ENCODE assay signal across 18 mouse cellular contexts in genomic region chr4:145066336-145067018, GRCm38 (mm10).
DNase-seq lines count a peak whose midpoint lies in the region; ATAC-seq and TF ChIP-seq lines count a peak whose summit lies in the region.
"Had no signal": no experiment of that assay in that cellular context is flagged by ENCODE, and none has a peak within 500 bp of the region (broad histone marks: within the 10 kb centered on the region; RNA-seq: fewer than 3 reads in every experiment).

No protein-coding gene starts in this region.

- H3K9me3 ChIP-seq in forebrain, embryonic 15.5 days, result no peaks in the 10 kb centered on the region
- no peaks in the 10 kb centered on the region for H3K9me3 ChIP-seq in forebrain, embryonic 13.5 days (replicated peaks)
- no peaks in the 10 kb centered on the region for H3K9me3 ChIP-seq in liver, embryonic 12.5 days (replicated peaks)
- no peaks in the 10 kb centered on the region for H3K9me3 ChIP-seq in limb, embryonic 10.5 days (replicated peaks)
- H3K9me3 ChIP-seq: intestine, embryonic 15.5 days; stomach, embryonic 15.5 days had no signal

- peaks cover 6% of the 10 kb centered on the region; the same call in 1 of the 2 replicates for H3K4me1 ChIP-seq in forebrain, embryonic 15.5 days
- peaks cover 5% of the 10 kb centered on the region; the same call in 1 of the 2 replicates for H3K4me1 ChIP-seq in forebrain, embryonic 13.5 days
- peaks cover 8% of the 10 kb centered on the region for H3K4me1 ChIP-seq in liver, adult 2 months (ENCODE audit: control insufficient read depth, insufficient read depth, low read length)
- no peaks in the 10 kb centered on the region for H3K4me1 ChIP-seq in liver, embryonic 12.5 days
- peaks cover 25% of the 10 kb centered on the region for H3K4me1 ChIP-seq in limb, embryonic 10.5 days
- H3K4me1 ChIP-seq: stomach, embryonic 15.5 days had no signal

- H3K27ac ChIP-seq in forebrain, embryonic 15.5 days (replicated peaks), result 0 out of 2 replicates have a peak overlapping the region, but pooled peaks have one; percentile 68
- no peak overlapping the region for H3K27ac ChIP-seq in forebrain, embryonic 13.5 days
- H3K27ac ChIP-seq in liver, adult 2 months (replicated peaks; ENCODE audit: insufficient read depth, low read depth, low read length), result peak overlapping the region; percentile 0
- no peak overlapping the region for H3K27ac ChIP-seq in liver, embryonic 12.5 days
- H3K27ac ChIP-seq in limb, embryonic 10.5 days, result peak overlapping the region; percentile 82
- H3K27ac ChIP-seq: intestine, embryonic 15.5 days; stomach, embryonic 15.5 days had no signal

- no peak for TF ChIP-seq CTCF in liver, adult 2 months (IDR thresholded peaks at IDR 0.05; ENCODE audit: low read depth, low read length)

- H3K4me2 ChIP-seq in forebrain, embryonic 15.5 days (replicated peaks), result no peak overlapping the region
- H3K4me2 ChIP-seq in forebrain, embryonic 13.5 days, result no peak overlapping the region
- no peak overlapping the region for H3K4me2 ChIP-seq in liver, embryonic 12.5 days
- H3K4me2 ChIP-seq: intestine, embryonic 15.5 days; stomach, embryonic 15.5 days had no signal

- H3K9ac ChIP-seq in forebrain, embryonic 15.5 days (replicated peaks), result no peak overlapping the region
- H3K9ac ChIP-seq in forebrain, embryonic 13.5 days, result no peak overlapping the region
- H3K9ac ChIP-seq in liver, adult 2 months (ENCODE audit: low read depth, low read length), result no peak overlapping the region
- H3K9ac ChIP-seq in liver, embryonic 12.5 days, result no peak overlapping the region
- H3K9ac ChIP-seq: intestine, embryonic 15.5 days; stomach, embryonic 15.5 days had no signal

- TF ChIP-seq POLR2A in liver, adult 2 months (IDR thresholded peaks at IDR 0.05; ENCODE audit: extremely low read depth, insufficient read depth, low read length), result no peak

- H3K79me2 ChIP-seq in liver, adult 2 months (ENCODE audit: control insufficient read depth, insufficient read depth, low read length), result no peaks in the 10 kb centered on the region

- ATAC-seq in forebrain, embryonic 15.5 days (replicated peaks), result no peak
- ATAC-seq in forebrain, embryonic 13.5 days, result no peak
- no peak for ATAC-seq in liver, embryonic 12.5 days
- ATAC-seq: intestine, embryonic 15.5 days; Patski had no signal

- H3K4me3 ChIP-seq in forebrain, embryonic 15.5 days, result no peak overlapping the region
- H3K4me3 ChIP-seq in forebrain, embryonic 13.5 days, result no peak overlapping the region
- H3K4me3 ChIP-seq in liver, adult 2 months (ENCODE audit: insufficient read depth, low read depth, low read length), result no peak overlapping the region
- H3K4me3 ChIP-seq in liver, embryonic 12.5 days, result no peak overlapping the region
- no peak overlapping the region for H3K4me3 ChIP-seq in limb, embryonic 10.5 days
- H3K4me3 ChIP-seq: intestine, embryonic 15.5 days; stomach, embryonic 15.5 days had no signal

- WGBS in forebrain, embryonic 15.5 days, result 54% methylated on average over 7 of the region's 7 CpGs
- 63% methylated on average over 7 of the region's 7 CpGs for WGBS in forebrain, embryonic 13.5 days
- WGBS in liver, adult 2 months, result 49% methylated on average over 7 of the region's 7 CpGs
- WGBS in liver, embryonic 12.5 days (ENCODE audit: insufficient replicate concordance), result 76% methylated on average over 7 of the region's 7 CpGs
- WGBS in limb, embryonic 10.5 days, result 49% methylated on average over 7 of the region's 7 CpGs

- peaks cover 63% of the 10 kb centered on the region for H3K36me3 ChIP-seq in forebrain, embryonic 15.5 days
- H3K36me3 ChIP-seq in forebrain, embryonic 13.5 days (ENCODE audit: poor library complexity, severe bottlenecking), result peaks cover 63% of the 10 kb centered on the region
- peaks cover 64% of the 10 kb centered on the region for H3K36me3 ChIP-seq in liver, adult 2 months (ENCODE audit: control insufficient read depth, insufficient read depth, low read length)
- peaks cover 90% of the 10 kb centered on the region for H3K36me3 ChIP-seq in liver, embryonic 12.5 days
- peaks cover 64% of the 10 kb centered on the region for H3K36me3 ChIP-seq in limb, embryonic 10.5 days

- peak; percentile 97 for DNase-seq in liver, adult 2 months (ENCODE audit: extremely low read depth, low read depth, low spot score)
- DNase-seq in adrenal gland, postnatal 36 days, result peak; percentile 25 to 27
- no peak for DNase-seq in limb, embryonic 10.5 days (ENCODE audit: low spot score)
- no peak for DNase-seq in frontal cortex, postnatal 10 days (ENCODE audit: low spot score in 2 of 2)
- no peak for DNase-seq in layer of hippocampus, adult 11-12 months (ENCODE audit: low spot score)
- DNase-seq: cerebellum, postnatal 14 days; gastrocnemius, postnatal 14 days; heart, postnatal 10 days; kidney, postnatal 36 days; lung, postnatal 14 days; right cerebral cortex, adult 18-20 months; spleen, adult 18-20 months had no signal

- no peaks in the 10 kb centered on the region for H3K27me3 ChIP-seq in forebrain, embryonic 15.5 days
- no peaks in the 10 kb centered on the region for H3K27me3 ChIP-seq in forebrain, embryonic 13.5 days
- H3K27me3 ChIP-seq in liver, adult 2 months (ENCODE audit: control insufficient read depth, insufficient read depth, low read length), result no peaks in the 10 kb centered on the region
- H3K27me3 ChIP-seq in liver, embryonic 12.5 days (replicated peaks), result no peaks in the 10 kb centered on the region
- no peaks in the 10 kb centered on the region for H3K27me3 ChIP-seq in limb, embryonic 10.5 days (ENCODE audit: low read depth, poor library complexity, severe bottlenecking)
- H3K27me3 ChIP-seq: intestine, embryonic 15.5 days; Patski; stomach, embryonic 15.5 days had no signal

Comparison
In these comparisons a context has a peak if more than half of its experiments do, and no peak if none do; other contexts are left out.
1. H3K27ac ChIP-seq: peak in forebrain, embryonic 15.5 days (single experiment), liver, adult 2 months (single experiment) and limb, embryonic 10.5 days (single experiment); none in forebrain, embryonic 13.5 days (single experiment) and liver, embryonic 12.5 days (single experiment).
2. DNase-seq: peak in liver, adult 2 months (single experiment) and adrenal gland, postnatal 36 days (2 of 2); none in limb, embryonic 10.5 days (single experiment), frontal cortex, postnatal 10 days (0 of 2) and layer of hippocampus, adult 11-12 months (single experiment).